Mouse (Mus musculus): ENCODE measurements around the gene Olfr191. TPM values are rescaled to one million over a fixed set of nuclear protein-coding genes. Genes with fewer than 3 reads are reported as not detected.
"Not testable (repeated sequence)": the region's sequence is repeated elsewhere in the genome, so short reads cannot be mapped to it uniquely, and the experiment has no call there.

The Olfr191 gene
- polyA plus RNA-seq, 1 experiment from 2014 or later, result not detected

- Histone ChIP-seq H3K4me2 (ENCODE audit: low read depth, low read length) (no peak within 1 kb of the TSS), H3K27me3 (ENCODE audit: insufficient read depth, low read length) (no peaks in the 10 kb centered on the region), H3K9me3 (ENCODE audit: low read length) (no peaks in the 10 kb centered on the region), H3K27ac (ENCODE audit: low read depth) (no peak within 1 kb of the TSS), H3K36me3 (replicated peaks; ENCODE audit: insufficient read depth, low read length) (no peaks in the 10 kb centered on the region), H3K4me3 (ENCODE audit: low read depth, low read length) (no peak within 1 kb of the TSS), H3K9ac (replicated peaks) (no peak within 1 kb of the TSS), H3K4me1 (ENCODE audit: insufficient read depth) (no peaks in the 10 kb centered on the region)
- ATAC-seq (no peak), DNase-seq (no peak)
- TF ChIP-seq EP300 (IDR thresholded peaks at IDR 0.05; ENCODE audit: low read depth) (no peak), CTCF (IDR thresholded peaks at IDR 0.05; ENCODE audit: low read depth) (no peak)
- WGBS (ENCODE audit: insufficient replicate concordance), result 72% methylated on average over 5 of the region's 5 CpGs
Measured at GRCm38 (mm10) chr16:59077905-59078304, 11.7 kb downstream of the Olfr191 start, which contains the start of gene Olfr190. Olfr190 (minus strand) TSS chr16:59078005.

- 77% methylated on average over 1 of the region's 1 CpGs for WGBS (ENCODE audit: insufficient replicate concordance)
- Histone ChIP-seq H3K27ac (ENCODE audit: low read depth) (no peak overlapping the region), H3K4me3 (ENCODE audit: low read depth, low read length) (no peak overlapping the region), H3K27me3 (ENCODE audit: insufficient read depth, low read length) (no peaks in the 10 kb centered on the region), H3K4me2 (ENCODE audit: low read depth, low read length) (no peak overlapping the region), H3K36me3 (replicated peaks; ENCODE audit: insufficient read depth, low read length) (no peaks in the 10 kb centered on the region), H3K4me1 (ENCODE audit: insufficient read depth) (no peaks in the 10 kb centered on the region), H3K9me3 (ENCODE audit: low read length) (no peaks in the 10 kb centered on the region), H3K9ac (replicated peaks) (no peak overlapping the region)
- ATAC-seq (no peak), DNase-seq (no peak)
- TF ChIP-seq CTCF (IDR thresholded peaks at IDR 0.05; ENCODE audit: low read depth), result no peak
- no peak for TF ChIP-seq EP300 (IDR thresholded peaks at IDR 0.05; ENCODE audit: low read depth)
Measured at GRCm38 (mm10) chr16:59073520-59073919, 16.1 kb downstream of the Olfr191 start.

GRCm38 (mm10) chr16:59071755-59072154 is 17.9 kb downstream of the Olfr191 start:
- TF ChIP-seq EP300 (IDR thresholded peaks at IDR 0.05; ENCODE audit: low read depth), result no peak
- no peak for TF ChIP-seq CTCF (IDR thresholded peaks at IDR 0.05; ENCODE audit: low read depth)
- Histone ChIP-seq H3K4me3 (ENCODE audit: low read depth, low read length) (no peak overlapping the region), H3K27me3 (ENCODE audit: insufficient read depth, low read length) (no peaks in the 10 kb centered on the region), H3K4me2 (ENCODE audit: low read depth, low read length) (no peak overlapping the region), H3K27ac (ENCODE audit: low read depth) (no peak overlapping the region), H3K9me3 (ENCODE audit: low read length) (no peaks in the 10 kb centered on the region), H3K4me1 (ENCODE audit: insufficient read depth) (no peaks in the 10 kb centered on the region), H3K9ac (replicated peaks) (no peak overlapping the region), H3K36me3 (replicated peaks; ENCODE audit: insufficient read depth, low read length) (no peaks in the 10 kb centered on the region)
- no peak for DNase-seq
- no peak for ATAC-seq

DNA sequence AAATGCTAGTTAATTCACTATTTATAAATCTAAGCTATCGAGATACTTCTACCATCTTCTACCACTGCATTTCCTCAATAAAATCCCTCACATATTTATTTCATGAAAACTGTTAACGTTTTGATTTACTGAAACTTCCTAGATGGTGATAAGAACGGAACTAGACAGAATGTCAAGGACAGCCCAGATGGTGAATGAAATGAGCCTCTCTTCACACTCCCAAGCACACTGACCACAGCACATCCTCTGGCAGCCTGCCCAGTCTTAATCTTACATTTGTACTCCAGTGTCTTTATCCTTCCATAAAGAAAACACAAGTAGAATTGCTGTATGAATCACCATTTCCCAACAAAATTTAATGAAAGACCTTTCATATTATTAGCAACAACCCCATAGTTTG is 27.2 kb downstream of the Olfr191 start:
- H3K27me3 ChIP-seq (ENCODE audit: insufficient read depth, low read length), result not testable (repeated sequence)
- 44% methylated on average over 3 of the region's 3 CpGs for WGBS (ENCODE audit: insufficient replicate concordance)

GRCm38 (mm10) chr16:59049286-59049685 is 40.3 kb downstream of the Olfr191 start:
- not testable (repeated sequence) for H3K4me3 ChIP-seq (ENCODE audit: low read depth, low read length); H3K27me3 ChIP-seq (ENCODE audit: insufficient read depth, low read length); ATAC-seq; H3K4me2 ChIP-seq (ENCODE audit: low read depth, low read length); H3K4me1 ChIP-seq (ENCODE audit: insufficient read depth); DNase-seq; H3K9me3 ChIP-seq (ENCODE audit: low read length); H3K27ac ChIP-seq (ENCODE audit: low read depth); H3K9ac ChIP-seq (replicated peaks); H3K36me3 ChIP-seq (replicated peaks; ENCODE audit: insufficient read depth, low read length)
- 84% methylated on average over 2 of the region's 2 CpGs for WGBS (ENCODE audit: insufficient replicate concordance)

More for the DNA sequence above, 27.2 kb downstream of the Olfr191 start:
- not testable (repeated sequence) for DNase-seq; H3K4me1 ChIP-seq (ENCODE audit: insufficient read depth); H3K9me3 ChIP-seq (ENCODE audit: low read length); H3K9ac ChIP-seq (replicated peaks); H3K4me3 ChIP-seq (ENCODE audit: low read depth, low read length); H3K27ac ChIP-seq (ENCODE audit: low read depth); H3K4me2 ChIP-seq (ENCODE audit: low read depth, low read length); ATAC-seq; H3K36me3 ChIP-seq (replicated peaks; ENCODE audit: insufficient read depth, low read length)

DNA sequence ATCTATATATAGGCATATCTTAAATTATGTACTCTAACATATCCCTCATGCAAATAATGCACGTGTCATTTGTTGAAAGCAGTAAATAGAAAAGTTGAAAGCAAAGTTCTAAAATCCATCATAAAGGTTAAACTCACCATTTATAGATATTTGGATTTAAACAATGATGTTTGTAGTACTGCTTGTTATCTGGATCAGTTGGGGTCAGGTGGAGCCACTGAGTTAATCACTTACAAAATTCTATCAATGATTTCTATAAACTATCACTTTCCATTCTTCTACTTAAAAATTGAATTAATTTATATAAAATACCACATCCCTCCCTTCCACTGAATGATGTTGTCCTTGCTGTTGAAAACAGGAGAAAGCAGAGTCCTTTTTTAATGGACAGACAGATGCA is 40.8 kb downstream of the Olfr191 start:
- 62% methylated on average over 1 of the region's 1 CpGs for WGBS (ENCODE audit: insufficient replicate concordance)
- H3K9me3 ChIP-seq (ENCODE audit: low read length), result no peaks in the 10 kb centered on the region
- H3K4me3 ChIP-seq (ENCODE audit: low read depth, low read length), result no peak overlapping the region
- DNase-seq (no peak), ATAC-seq (no peak)
- no peak overlapping the region for H3K27ac ChIP-seq (ENCODE audit: low read depth)
- TF ChIP-seq CTCF (IDR thresholded peaks at IDR 0.05; ENCODE audit: low read depth) (no peak), EP300 (IDR thresholded peaks at IDR 0.05; ENCODE audit: low read depth) (no peak)
- no peak overlapping the region for H3K9ac ChIP-seq (replicated peaks)
- H3K4me1 ChIP-seq (ENCODE audit: insufficient read depth), result no peaks in the 10 kb centered on the region
- H3K27me3 ChIP-seq (ENCODE audit: insufficient read depth, low read length), result no peaks in the 10 kb centered on the region
- H3K4me2 ChIP-seq (ENCODE audit: low read depth, low read length), result no peak overlapping the region
- H3K36me3 ChIP-seq (replicated peaks; ENCODE audit: insufficient read depth, low read length), result no peaks in the 10 kb centered on the region

- TF ChIP-seq CTCF (IDR thresholded peaks at IDR 0.05; ENCODE audit: low read depth) (no peak), EP300 (IDR thresholded peaks at IDR 0.05; ENCODE audit: low read depth) (no peak)
- DNase-seq (no peak), ATAC-seq (no peak)
- Histone ChIP-seq H3K27ac (ENCODE audit: low read depth) (no peak overlapping the region), H3K9ac (replicated peaks) (no peak overlapping the region), H3K27me3 (ENCODE audit: insufficient read depth, low read length) (no peaks in the 10 kb centered on the region), H3K4me3 (ENCODE audit: low read depth, low read length) (no peak overlapping the region), H3K9me3 (ENCODE audit: low read length) (no peaks in the 10 kb centered on the region), H3K36me3 (replicated peaks; ENCODE audit: insufficient read depth, low read length) (no peaks in the 10 kb centered on the region), H3K4me1 (ENCODE audit: insufficient read depth) (no peaks in the 10 kb centered on the region), H3K4me2 (ENCODE audit: low read depth, low read length) (no peak overlapping the region)
- 55% methylated on average over 4 of the region's 4 CpGs for WGBS (ENCODE audit: insufficient replicate concordance)
Measured at GRCm38 (mm10) chr16:59047579-59047978, 42.0 kb downstream of the Olfr191 start.

Measured in liver, postnatal 0 days (tissue).